Mouse (Mus musculus) hematopoietic stem cell, adult 5-6 weeks (primary cell): Measurements from ENCODE around the gene Esp31. TPM values are rescaled to one million over a fixed set of nuclear protein-coding genes. Genes with fewer than 3 reads are reported as not detected.

Experiments
- ATAC-seq, 2 experiments: fragments of 125-278 bp in 1 of 2; replicated peaks in 1 of 2; 2 replicates each; pipeline ENCODE4 v1.8.0; 2016 to 2017; ENCODE audit warnings: inconsistent platforms in 2 of 2, mild to moderate bottlenecking in 2 of 2, moderate number of reproducible peaks in 2 of 2, low read depth in 1 of 2, moderate TSS enrichment in 1 of 2; ENCODE audit not compliant: low FRiP score in 2 of 2, poor library complexity in 2 of 2, severe bottlenecking in 2 of 2, insufficient read depth in 1 of 2, low TSS enrichment in 1 of 2
- total RNA-seq: library from RNA; stranded (forward); fragments of 172-1452, 232-1000 nt; gene quantifications from 2 replicates; pipeline ENCODE4 v1.2.3, GENCODE M21; 2017

Gene Esp31
- total RNA-seq, result not detected in 2 replicates

DNA sequence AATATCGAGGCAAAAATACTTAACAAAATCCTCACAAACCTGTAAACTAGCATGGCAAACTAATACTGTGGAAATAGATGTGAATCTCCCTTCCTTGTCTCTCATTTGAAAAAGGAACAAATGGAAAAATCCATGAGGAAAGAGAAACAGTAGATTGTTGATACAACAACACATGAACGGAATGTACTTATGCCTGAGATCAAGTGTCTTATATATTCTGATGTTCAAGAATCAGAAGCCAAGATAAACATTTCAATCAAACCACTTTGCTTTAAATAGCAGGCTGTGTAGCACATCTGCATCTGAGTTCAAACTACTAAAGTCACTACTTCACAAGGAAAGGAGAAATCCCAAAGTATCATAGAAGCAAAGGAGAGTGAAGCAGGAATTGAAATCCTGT is at the start of gene Esp31:
Gene Esp31 (plus strand): TSS at position 301 of the 400 bp plus-strand sequence.
- no peak for ATAC-seq

Other genes with a start within 250 kb of the Esp31 start
- gene Esp36, start 219.3 kb upstream of the Esp31 start, total RNA-seq, result not detected in 2 replicates
- not detected in 2 replicates for gene Esp34, start 85.3 kb upstream of the Esp31 start, total RNA-seq